Mouse (Mus musculus) C2C12 (cell line): ENCODE measurements around the gene Mical2.

Source experiments
- CTCF ChIP-seq: IDR thresholded peaks from one replicate; pipeline ENCODE4 v1.5.1; 2011; ENCODE audit not compliant: control insufficient read depth, insufficient read depth, insufficient read length
- FOSL1 ChIP-seq: IDR thresholded peaks from one replicate; pipeline ENCODE4 v1.8.0; 2011; ENCODE audit warnings: mild to moderate bottlenecking, low read length; ENCODE audit not compliant: poor library complexity, insufficient read depth, severe bottlenecking
- MAX ChIP-seq: IDR thresholded peaks from one replicate; pipeline ENCODE4 v1.6.1; 2011; ENCODE audit warnings: mild to moderate bottlenecking, control low read depth
- USF1 ChIP-seq: IDR thresholded peaks from one replicate; pipeline ENCODE4 v1.6.1; 2011; ENCODE audit warnings: low read depth, mild to moderate bottlenecking, control low read depth, moderate library complexity

- TF ChIP-seq CTCF = no peak
- no peak for TF ChIP-seq FOSL1
- no peak for TF ChIP-seq MAX
- no peak for TF ChIP-seq USF1
Measured at GRCm38 (mm10) chr7:112200761-112201160, 24.9 kb upstream of the Mical2 start.
